Mouse (Mus musculus): ENCODE data around the gene Timm17a.
A peak's percentile ranks its signal among the peaks of the same experiment; 100 is the strongest.

Gene Timm17a

GRCm38 (mm10) chr1:135313284-135314031 is at the start of gene Timm17a:
Gene Timm17a (minus strand): TSS chr1:135313778.
- DNase-seq (ENCODE audit: low spot score in 2 of 2) = peak; percentile 83 to 91

DNA sequence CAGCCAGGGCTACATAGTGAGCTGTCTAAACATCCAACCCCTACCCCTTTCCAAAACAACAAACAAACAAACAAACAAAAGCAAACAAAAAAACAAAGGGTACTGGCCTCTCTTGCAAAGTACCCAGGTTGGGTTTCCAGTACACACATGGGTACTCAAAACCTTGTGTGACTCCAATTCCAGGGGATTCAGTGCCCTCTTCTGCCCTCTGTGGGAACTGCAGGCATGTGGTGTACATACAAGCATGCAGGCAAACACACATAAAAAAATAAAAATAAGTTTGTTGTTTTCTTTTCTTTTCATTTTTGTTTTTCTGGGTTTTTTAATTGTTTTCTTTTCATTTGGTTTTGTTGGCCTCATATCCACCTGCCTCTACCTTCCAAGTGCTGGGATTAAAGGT is 48.5 kb upstream of the Timm17a start:
- no peak for DNase-seq (ENCODE audit: low spot score in 2 of 2)

DNA sequence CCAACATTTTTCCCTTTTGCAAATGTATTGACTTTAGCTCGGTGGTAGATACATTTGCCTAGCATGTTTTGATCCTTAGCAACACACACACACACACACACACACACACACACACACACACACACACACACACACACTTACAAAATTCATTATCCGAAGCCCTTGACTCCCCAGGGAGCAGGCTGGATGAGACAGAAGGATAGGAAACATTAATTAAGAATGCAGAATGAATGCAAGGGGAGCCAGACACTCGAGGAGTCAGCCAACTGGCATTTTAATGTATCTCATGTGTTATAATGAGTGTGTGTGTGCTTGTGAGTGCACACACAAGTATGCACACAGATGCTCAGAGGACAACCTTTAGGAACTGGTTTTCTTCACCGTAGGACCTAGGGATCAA is 47.9 kb upstream of the Timm17a start:
- no peak for DNase-seq (ENCODE audit: low spot score in 2 of 2)

DNA sequence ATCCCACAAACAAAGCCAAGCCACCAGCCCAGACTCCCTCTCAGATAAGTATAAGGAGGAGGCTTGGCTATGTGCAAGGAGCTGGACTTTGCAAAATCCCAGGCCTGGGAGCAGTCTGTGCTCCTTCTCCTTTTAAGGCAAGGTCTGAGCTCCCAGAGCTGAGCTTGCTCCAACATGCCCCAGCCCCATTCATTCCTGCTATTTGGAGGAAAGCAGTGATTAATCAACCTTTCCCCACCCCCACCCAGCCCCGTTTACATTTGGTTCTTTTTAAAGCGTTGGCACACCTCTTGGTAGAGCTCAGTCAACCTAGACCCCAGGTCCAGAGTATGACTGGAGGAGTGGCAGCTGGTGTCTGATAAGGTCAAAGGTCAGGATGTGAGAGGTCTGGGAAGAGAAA is 45.5 kb upstream of the Timm17a start:
- no peak for DNase-seq (ENCODE audit: low spot score in 2 of 2)

GRCm38 (mm10) chr1:135351953-135352352 is 38.4 kb upstream of the Timm17a start:
- DNase-seq (ENCODE audit: low spot score in 2 of 2) = no peak

GRCm38 (mm10) chr1:135347498-135348169 is 34.1 kb upstream of the Timm17a start:
- DNase-seq (ENCODE audit: low spot score in 2 of 2) = no peak

DNA sequence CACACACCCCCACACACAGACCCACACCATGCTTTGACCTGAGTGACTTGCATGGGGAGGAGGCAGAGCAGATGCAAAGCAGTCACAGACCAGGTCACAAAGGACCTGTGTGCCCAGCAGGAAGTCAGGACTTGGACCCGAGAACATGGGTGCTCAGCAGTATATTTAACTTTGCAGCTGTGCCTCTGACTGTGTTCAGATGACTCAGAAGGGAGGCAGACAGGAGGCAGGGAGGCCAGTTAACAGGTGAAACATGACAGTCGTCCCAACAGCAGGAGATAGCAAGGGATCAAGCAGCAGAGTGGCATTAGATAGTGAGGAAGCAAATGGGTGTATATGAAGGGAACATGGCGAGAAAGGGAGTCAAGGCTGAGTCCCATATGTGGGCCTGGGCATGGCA is 33.3 kb upstream of the Timm17a start:
- DNase-seq (ENCODE audit: low spot score in 2 of 2) = no peak

GRCm38 (mm10) chr1:135344026-135344425 is 30.4 kb upstream of the Timm17a start:
- no peak for DNase-seq (ENCODE audit: low spot score in 2 of 2)

DNA sequence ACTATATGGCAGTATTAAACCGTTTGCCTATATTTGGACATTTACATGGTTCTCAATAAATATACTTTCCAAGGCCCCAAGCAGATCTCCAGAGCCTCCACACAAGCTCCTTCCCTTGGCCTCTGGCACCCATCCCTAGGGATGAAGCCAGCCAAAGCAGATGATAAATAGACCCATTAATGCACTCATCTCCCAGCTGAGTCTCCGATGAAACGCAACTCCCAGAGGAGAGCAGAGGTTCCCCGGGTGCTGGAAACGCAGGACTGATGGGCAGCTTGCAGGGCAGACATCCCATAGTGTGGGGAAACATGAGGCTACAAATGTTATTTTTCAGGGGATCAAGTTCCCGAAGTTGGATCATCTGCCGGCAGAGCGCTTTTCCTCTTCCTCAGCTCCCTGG is 28.4 kb upstream of the Timm17a start:
- no peak for DNase-seq (ENCODE audit: low spot score in 2 of 2)

- DNase-seq (ENCODE audit: low spot score in 2 of 2) = no peak
Observed at GRCm38 (mm10) chr1:135330578-135330977, 17.0 kb upstream of the Timm17a start.

DNA sequence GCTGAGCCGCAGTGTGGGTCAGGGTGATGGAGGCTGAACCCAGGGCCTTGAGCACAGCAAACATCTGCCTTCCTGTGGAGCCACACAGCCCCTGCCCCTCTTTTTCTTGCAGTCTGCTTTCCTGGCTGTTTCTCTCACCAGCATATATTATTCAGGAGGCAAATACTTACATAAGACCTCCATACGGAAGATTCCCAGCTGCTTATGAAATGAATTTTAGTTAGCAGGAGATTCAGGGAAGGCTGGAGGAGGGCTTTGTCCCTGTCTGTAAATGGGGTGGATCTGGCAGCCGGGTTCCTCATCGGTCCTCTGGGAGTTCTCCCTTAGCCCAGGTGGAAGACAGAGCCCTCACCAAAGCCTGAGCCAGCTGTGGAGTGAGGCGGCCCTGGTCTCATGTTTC is 14.8 kb upstream of the Timm17a start:
- no peak for DNase-seq (ENCODE audit: low spot score in 2 of 2)

DNA sequence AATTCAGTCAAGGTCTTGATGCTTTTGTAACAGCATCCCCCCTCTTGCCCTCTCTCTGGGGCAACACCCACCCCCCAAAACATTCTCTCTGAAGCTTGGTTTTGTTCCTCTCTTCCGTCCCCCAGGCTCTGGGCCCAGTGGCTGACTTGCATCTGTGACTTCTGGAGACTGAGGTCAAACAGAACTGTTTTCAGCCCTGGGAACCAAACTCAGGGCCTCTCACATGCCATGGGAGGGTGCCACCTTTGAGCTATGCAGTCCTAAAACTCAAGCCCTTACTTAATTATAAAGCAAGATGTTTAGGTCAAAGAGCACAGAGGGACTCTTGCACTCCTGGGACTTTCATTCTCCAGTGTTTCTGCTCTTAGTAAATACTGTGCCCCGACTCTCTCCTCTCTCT is 12.4 kb upstream of the Timm17a start:
- DNase-seq (ENCODE audit: low spot score in 2 of 2) = no peak

- no peak for DNase-seq (ENCODE audit: low spot score in 2 of 2)
Observed at GRCm38 (mm10) chr1:135324571-135324970, 11.0 kb upstream of the Timm17a start, which contains the start of gene Lmod1. Gene Lmod1 (plus strand): TSS chr1:135324807.

DNA sequence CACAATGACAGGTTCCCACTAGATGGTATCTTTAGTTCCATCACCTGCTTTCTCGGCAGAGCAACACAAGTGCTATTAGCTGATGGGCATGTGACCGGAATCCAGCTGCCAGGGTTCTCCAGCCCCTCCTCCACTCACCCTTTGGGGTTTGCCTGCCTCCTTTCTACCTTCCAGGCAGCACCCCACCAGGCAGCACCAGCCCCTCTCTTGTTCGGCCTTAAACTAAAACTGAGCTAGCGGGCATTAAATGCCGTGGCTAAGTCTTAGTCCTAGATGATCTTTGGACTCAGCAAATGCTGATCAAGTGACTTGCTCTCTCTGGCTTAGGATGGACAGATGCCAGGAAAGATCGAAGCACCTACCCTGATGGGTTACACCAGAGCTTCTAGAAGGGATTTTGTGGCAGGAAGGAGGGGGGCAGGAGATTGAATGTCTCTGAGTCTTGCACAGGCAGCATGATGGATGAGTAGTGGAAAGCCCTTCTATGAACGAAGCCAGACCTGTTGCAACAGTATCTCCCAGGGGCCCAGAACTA is 9.9 kb upstream of the Timm17a start:
- DNase-seq (ENCODE audit: low spot score in 2 of 2) = no peak

- no peak for DNase-seq (ENCODE audit: low spot score in 2 of 2)
Observed at GRCm38 (mm10) chr1:135312201-135312600, 1.4 kb downstream of the Timm17a start.

DNA sequence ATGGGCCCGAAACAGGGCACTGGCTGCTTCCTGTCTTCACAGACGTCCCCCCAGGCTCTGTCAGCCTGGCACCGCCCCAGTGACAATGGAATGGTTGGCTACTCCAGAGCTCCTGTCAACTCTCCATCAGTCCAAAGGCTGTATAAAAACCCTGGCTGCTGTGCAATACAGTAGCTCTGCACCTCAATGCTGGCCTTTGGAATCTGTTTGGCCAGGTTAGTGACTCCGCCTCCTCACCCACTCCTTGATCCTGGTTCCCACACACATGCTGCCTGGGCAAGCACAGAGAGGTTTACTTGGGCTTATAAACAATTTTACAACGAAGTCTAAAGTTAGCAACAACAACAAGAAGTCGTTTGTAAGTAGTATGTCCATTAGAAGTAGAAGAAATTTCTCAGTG is 2.2 kb downstream of the Timm17a start:
- peak in 1 of 2 experiments; percentile 8 for DNase-seq (ENCODE audit: low spot score in 2 of 2)

DNA sequence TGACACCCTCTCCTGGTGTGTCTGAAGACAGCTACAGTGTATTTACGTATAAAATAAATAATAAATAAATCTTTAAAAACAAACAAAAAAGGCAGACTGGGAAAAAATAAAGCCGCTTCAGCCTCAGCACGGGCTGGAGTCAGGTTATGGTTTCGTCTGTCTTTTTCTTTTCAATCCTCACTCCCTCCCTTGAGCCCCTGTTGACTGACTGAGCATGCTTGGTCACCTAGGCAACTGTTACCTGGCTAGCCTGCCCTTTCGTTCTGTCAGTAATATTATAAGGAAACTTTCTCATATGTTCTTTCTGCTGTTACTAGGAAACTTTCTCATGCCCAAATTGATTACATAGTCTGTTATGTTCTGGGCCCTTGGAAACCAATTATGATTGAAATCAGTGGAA is 22.7 kb downstream of the Timm17a start:
- DNase-seq (ENCODE audit: low spot score in 2 of 2) = no peak

- no peak for DNase-seq (ENCODE audit: low spot score in 2 of 2)
Observed at GRCm38 (mm10) chr1:135286311-135286710, 27.3 kb downstream of the Timm17a start.

DNA sequence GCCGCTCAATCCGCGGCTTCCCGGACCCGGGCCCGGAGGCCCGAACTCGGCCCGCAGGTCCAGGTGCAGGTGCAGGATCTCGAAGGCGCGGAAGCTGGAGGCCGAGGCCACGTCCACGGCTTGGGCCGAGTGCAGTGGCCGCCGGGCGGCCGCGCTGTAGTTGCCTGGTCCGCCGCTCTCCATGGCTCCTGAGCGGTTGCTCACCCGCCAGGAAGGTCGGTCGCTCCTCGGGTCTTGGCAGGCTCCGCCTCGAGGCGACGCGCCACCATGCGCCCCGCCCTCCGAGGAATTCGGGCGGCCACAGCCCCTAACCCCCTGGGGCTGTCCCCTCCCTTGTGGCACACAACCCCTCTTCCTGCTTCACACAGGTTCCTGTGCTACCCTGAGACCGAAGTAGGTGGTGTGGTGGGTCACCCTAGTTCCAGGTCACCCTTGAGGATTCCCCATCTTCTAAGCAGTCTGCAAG is 29.7 kb downstream of the Timm17a start, which contains the start of gene Rnpep:
Gene Rnpep (minus strand): TSS at position 259 of the 466 bp plus-strand sequence.
- peak; percentile 36 to 67 for DNase-seq (ENCODE audit: low spot score in 2 of 2)

DNA sequence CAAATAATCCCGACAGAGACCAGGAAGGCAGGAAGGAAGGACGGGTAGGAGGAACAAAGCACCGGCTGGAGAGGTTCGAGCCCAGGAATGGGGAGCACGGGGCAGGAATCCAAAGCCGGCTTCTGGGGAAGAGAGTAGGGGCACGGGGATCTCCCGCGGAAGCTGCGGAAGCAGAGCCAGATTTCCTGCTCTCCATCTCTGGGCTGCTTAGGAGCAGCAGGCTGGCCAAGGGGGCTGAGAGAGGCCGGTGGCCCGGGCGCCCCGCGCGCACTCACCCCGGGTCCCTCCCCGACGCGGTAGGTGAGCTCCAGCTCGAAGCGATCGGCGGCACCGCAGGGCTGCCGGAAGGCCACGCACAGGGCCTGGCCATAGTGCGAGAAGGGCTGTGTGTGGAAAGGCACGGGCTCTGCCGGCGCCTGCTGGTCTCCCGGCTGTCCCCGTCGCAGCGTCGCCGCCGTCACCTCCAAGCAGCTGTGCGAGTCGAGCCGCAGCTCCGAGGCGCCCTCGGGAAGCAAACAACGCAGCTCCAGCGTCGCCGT is 30.2 kb downstream of the Timm17a start:
- DNase-seq (ENCODE audit: low spot score in 2 of 2) = peak; percentile 27 to 60

DNA sequence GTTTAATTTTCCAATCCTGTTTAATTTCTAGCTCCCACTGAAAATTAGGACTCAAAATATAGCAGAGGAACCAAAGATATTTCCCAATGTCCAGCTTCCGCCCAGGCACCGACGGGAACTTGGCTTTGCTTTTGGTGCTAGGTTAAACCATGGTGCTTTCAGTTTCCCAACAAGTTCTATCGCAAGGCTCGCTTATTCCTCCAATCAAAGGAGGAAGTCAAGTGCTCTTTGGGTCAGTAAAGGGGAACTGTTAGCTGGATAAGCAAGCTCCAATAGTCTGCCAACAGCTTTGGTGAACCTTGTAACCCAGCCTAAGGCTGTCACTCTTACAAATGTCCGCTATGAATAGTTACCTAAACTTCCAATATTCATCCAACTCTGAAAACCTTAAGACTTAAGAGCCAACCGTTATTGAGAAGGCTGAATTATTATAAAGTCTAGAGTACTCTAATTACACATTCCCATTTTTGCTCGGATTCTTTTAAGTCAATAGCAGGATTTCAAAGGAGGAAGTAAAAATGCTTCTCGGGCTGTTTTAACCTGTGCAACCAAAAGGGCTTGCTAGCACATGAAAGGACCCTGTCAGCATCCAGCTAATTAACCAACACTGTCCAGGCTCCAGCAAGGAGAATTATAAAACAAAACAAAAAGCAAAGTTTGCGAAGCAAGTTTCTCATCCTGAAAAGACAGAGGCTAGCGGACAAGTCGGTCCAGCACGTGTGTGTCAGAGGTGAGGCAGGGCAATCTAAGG is 30.9 kb downstream of the Timm17a start:
- no peak for DNase-seq (ENCODE audit: low spot score in 2 of 2)

GRCm38 (mm10) chr1:135281841-135282240 is 31.7 kb downstream of the Timm17a start:
- DNase-seq (ENCODE audit: low spot score in 2 of 2) = no peak
